11 mouse cellular contexts compared by ENCODE assay signal in the genomic region with DNA sequence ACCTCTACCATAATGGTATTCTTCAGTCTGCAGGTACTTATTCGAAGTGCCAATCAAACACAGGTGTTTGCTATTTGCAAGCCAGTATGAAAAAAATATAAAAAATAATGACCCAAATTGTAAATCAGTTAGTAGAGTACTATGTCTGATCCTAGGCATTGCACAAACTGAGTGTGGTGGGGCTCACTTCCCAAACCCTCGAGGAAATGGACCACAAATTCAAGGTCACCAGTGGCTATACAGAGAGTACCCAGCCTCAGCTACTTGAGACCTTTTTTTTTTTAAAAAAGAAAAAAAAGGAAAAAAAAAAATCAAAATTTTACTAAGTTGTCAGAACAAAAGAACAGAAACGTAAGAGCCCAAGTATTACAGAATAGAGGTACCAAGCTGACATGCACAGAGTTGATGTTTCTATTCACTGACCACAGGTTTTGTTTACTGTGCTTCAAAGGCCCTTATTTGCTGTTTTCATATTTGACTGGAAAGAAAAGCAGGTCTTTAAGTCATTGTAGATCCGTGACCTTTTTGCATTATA. TPM values are rescaled to one million over a fixed set of nuclear protein-coding genes. Genes with fewer than 3 reads are reported as not detected.
DNase-seq lines count a peak whose midpoint lies in the region; ATAC-seq lines count a peak whose summit lies in the region.
"Had no signal": no experiment of that assay in that cellular context is flagged by ENCODE, and none has a peak within 500 bp of the region (broad histone marks: within the 10 kb centered on the region; RNA-seq: fewer than 3 reads in every experiment).

No protein-coding gene starts in this region.

- H3K9ac ChIP-seq in heart, embryonic 12.5 days, result 0 out of 2 replicates have a peak overlapping the region, but pooled peaks have one; percentile 12
- peak overlapping the region; percentile 1; the same call in 1 of the 2 replicates for H3K9ac ChIP-seq in forebrain, embryonic 13.5 days
- no peak overlapping the region for H3K9ac ChIP-seq in limb, embryonic 12.5 days (replicated peaks)
- H3K9ac ChIP-seq: liver, postnatal 0 days had no signal

- H3K4me1 ChIP-seq in heart, embryonic 12.5 days (replicated peaks), result peaks cover 20% of the 10 kb centered on the region
- peaks cover 50% of the 10 kb centered on the region for H3K4me1 ChIP-seq in forebrain, embryonic 13.5 days
- H3K4me1 ChIP-seq in limb, embryonic 12.5 days (replicated peaks), result peaks cover 24% of the 10 kb centered on the region

- peak overlapping the region; percentile 91 for H3K4me2 ChIP-seq in heart, embryonic 12.5 days
- peak overlapping the region; percentile 83 for H3K4me2 ChIP-seq in forebrain, embryonic 13.5 days
- peak overlapping the region; percentile 83 for H3K4me2 ChIP-seq in limb, embryonic 12.5 days

- H3K27me3 ChIP-seq in heart, embryonic 12.5 days (replicated peaks), result no peaks in the 10 kb centered on the region
- no peaks in the 10 kb centered on the region for H3K27me3 ChIP-seq in forebrain, embryonic 13.5 days
- no peaks in the 10 kb centered on the region for H3K27me3 ChIP-seq in limb, embryonic 12.5 days

- H3K36me3 ChIP-seq in heart, embryonic 12.5 days, result peaks cover 12% of the 10 kb centered on the region
- H3K36me3 ChIP-seq in forebrain, embryonic 13.5 days (ENCODE audit: poor library complexity, severe bottlenecking), result peaks cover 6% of the 10 kb centered on the region; the same call in 1 of the 2 replicates
- peaks cover 17% of the 10 kb centered on the region for H3K36me3 ChIP-seq in limb, embryonic 12.5 days

- H3K27ac ChIP-seq in heart, embryonic 12.5 days (ENCODE audit: poor library complexity, severe bottlenecking), result no peak overlapping the region
- H3K27ac ChIP-seq in forebrain, embryonic 13.5 days, result no peak overlapping the region
- H3K27ac ChIP-seq in limb, embryonic 12.5 days, result no peak overlapping the region

- peak overlapping the region; percentile 22; the same call in 1 of the 2 replicates for H3K4me3 ChIP-seq in heart, embryonic 12.5 days
- peak overlapping the region; percentile 100 for H3K4me3 ChIP-seq in forebrain, embryonic 13.5 days
- H3K4me3 ChIP-seq in limb, embryonic 12.5 days (replicated peaks), result peak overlapping the region; percentile 100

- WGBS in heart, embryonic 12.5 days, result 77% methylated on average over 4 of the region's 4 CpGs
- WGBS in forebrain, embryonic 13.5 days, result 71% methylated on average over 4 of the region's 4 CpGs
- WGBS in limb, embryonic 12.5 days, result 73% methylated on average over 4 of the region's 4 CpGs

- ATAC-seq in heart, embryonic 12.5 days (ENCODE audit: insufficient number of reproducible peaks, low FRiP score), result no peak
- no peak for ATAC-seq in forebrain, embryonic 13.5 days
- ATAC-seq in limb, embryonic 12.5 days (ENCODE audit: insufficient number of reproducible peaks, insufficient read depth, low FRiP score, low TSS enrichment, low read depth), result no peak
- ATAC-seq: liver, postnatal 0 days had no signal

- H3K9me3 ChIP-seq in heart, embryonic 12.5 days (replicated peaks), result no peaks in the 10 kb centered on the region
- no peaks in the 10 kb centered on the region for H3K9me3 ChIP-seq in forebrain, embryonic 13.5 days (replicated peaks)
- H3K9me3 ChIP-seq in limb, embryonic 12.5 days, result no peaks in the 10 kb centered on the region

- DNase-seq in heart, postnatal 4 days, result no peak
- peak; percentile 58 for DNase-seq in 416B (ENCODE audit: low read depth)
- DNase-seq in urinary bladder, postnatal 36 days (ENCODE audit: low spot score in 2 of 2), result no peak
- no peak for DNase-seq in right cerebral cortex, adult 18-20 months
- no peak for DNase-seq in retina, postnatal 1 day
- DNase-seq: cerebellum, adult 9-10 months; kidney, postnatal 14 days; liver, postnatal 0 days had no signal

RNA-seq across cellular contexts. Expression of a gene that starts 2.9 kb away (rescaled TPM):
- 106 and 108 TPM in 2 replicates for polyA plus RNA-seq in heart, embryonic 12.5 days (2016; fragmentation: Nextera tagmentation; extraction: Ambion mirVana)
- total RNA-seq in heart, postnatal 4 days (2021), result 100 to 1,000 TPM; 102 to 110 TPM
- polyA plus RNA-seq in forebrain, embryonic 13.5 days (2015; fragmentation: Nextera tagmentation; extraction: Ambion mirVana), result 190 TPM in 2 replicates
- 204 TPM in 2 replicates for polyA plus RNA-seq in limb, embryonic 12.5 days (2016; fragmentation: Nextera tagmentation; extraction: Ambion mirVana)

RNA-seq across cellular contexts. Expression of a gene that starts 42.5 kb away (rescaled TPM):
- polyA plus RNA-seq in heart, embryonic 12.5 days (2016; fragmentation: Nextera tagmentation; extraction: Ambion mirVana), result 5.8 and 7.7 TPM in 2 replicates
- 1 to 10 TPM; 6.6 to 6.7 TPM for total RNA-seq in heart, postnatal 4 days (2021)
- polyA plus RNA-seq in forebrain, embryonic 13.5 days (2015; fragmentation: Nextera tagmentation; extraction: Ambion mirVana), result 15.5 and 21.1 TPM in 2 replicates
- polyA plus RNA-seq in limb, embryonic 12.5 days (2016; fragmentation: Nextera tagmentation; extraction: Ambion mirVana), result 15.4 and 16.8 TPM in 2 replicates

Comparison
In these comparisons a context has a peak if more than half of its experiments do, and no peak if none do; other contexts are left out.
1. H3K4me3 ChIP-seq: peak in every context shown above with its lines; median percentile 100 in forebrain, embryonic 13.5 days; 100 in limb, embryonic 12.5 days; 22 in heart, embryonic 12.5 days.